Mouse (Mus musculus) spleen, postnatal 14 days (tissue): Measurements from ENCODE around the gene Dop1b.
"Not testable (repeated sequence)": the region's sequence is repeated elsewhere in the genome, so short reads cannot be mapped to it uniquely, and the experiment has no call there.

Experiments used
- DNase-seq, 2 experiments: peaks; one replicate each; pipeline ENCODE4 v3.0.0; 2021 to 2022; ENCODE audit warnings: low spot score in 2 of 2

The Dop1b gene

DNA sequence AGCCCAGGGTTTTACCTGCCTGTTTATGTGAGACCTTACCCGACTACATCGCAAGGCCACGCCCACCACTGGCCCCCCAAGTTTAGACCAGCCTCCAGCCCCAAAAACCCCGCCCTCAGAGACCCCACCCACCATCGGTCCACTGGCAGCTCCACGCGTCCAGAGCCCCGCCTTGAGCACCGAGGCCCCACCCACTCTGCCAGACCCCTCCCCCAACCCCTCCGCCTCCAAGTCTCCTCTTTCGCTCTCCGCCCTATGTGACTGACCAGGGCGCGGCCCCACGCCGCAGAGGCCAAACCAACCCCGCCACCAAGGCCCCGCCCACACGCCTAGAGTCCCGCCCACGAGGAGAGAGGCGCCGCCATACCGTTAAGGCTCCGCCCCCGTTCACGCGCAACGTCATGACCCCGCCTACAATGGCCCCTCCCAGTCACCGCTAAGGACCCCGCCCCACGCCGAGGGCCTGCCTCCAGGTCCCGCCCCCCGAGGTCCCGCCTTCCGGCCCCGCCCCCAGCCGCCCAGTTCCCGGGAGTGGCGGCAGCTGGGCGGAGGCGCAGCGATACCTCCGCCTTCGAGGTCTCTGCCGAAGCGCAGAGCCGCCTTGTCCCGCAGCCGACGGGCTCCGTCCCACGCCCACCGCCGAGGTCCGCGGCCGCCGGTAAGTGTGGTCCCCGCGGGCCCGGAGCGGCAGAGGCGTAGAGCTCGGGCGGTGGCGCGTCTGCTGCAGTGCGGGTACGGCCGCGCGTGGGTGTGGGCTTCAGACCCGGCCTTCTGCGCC lies at the start of gene Dop1b:
Gene Dop1b, plus strand, starts transcription at position 494 of the 778 bp plus-strand sequence.
- peak; percentile 100 for DNase-seq

- DNase-seq: no peak
Observed at GRCm38 (mm10) chr16:93667976-93668375, 43.7 kb upstream of the Dop1b start.

DNA sequence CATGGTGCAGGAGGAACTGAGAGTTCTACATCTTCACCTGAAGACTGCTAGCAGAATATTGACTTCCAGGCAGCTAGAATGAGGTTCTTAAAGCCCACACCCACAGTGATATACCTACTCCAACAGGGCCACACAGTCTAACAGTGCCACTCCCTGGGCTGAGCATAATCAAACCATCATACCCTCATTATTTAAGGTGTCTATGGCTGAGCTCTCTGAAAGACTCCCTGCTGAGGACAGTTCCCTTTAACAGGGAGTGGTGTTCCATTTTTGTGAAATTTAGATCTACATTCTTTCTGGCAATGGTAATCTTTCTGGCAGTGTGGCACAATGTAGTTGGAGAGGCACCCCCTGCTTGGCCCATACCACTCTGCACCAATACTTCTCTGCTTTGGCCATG lies 42.2 kb upstream of the Dop1b start:
- DNase-seq: no peak

- not testable (repeated sequence) for DNase-seq
Observed at GRCm38 (mm10) chr16:93670466-93670865, 41.2 kb upstream of the Dop1b start.

GRCm38 (mm10) chr16:93671064-93671463 lies 40.6 kb upstream of the Dop1b start:
- no peak for DNase-seq

DNA sequence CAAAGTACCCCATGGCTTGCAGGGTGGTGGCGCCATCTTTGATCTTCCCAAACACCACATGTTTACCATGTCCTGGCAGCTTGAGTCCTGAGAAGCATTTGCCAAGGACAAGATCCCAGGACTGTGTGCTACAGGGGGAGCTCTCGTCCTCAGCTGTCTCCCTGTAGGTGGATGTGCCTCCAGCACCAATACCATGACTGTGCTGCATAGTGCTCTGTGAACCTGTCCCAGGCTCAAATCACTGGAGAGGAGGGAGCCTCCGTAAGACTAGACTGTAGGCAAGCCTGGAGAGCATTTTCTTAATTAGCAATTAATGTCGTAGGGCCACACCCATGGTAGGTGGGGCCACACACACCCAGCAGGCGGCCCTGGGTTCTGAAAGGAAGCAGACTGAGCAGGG lies 35.3 kb upstream of the Dop1b start:
- DNase-seq: no peak

DNA sequence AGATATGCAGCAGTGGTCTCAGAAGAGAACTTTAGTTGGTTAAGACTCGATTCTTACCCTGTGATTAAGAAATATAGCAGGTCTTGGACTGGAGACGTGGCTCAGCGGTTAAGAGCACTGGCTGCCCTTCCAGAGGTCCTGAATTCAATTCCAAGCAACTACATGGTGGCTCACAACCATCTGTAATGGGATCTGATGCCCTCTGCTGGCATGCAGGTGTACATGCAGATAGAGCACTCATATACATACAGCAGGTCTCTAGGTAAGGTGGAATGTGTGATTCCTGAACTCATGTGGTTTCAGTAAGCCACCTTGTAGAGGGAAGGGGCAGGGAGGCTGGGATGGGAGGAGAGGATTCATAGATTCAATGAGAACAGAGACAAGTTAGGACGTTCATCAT lies 33.5 kb upstream of the Dop1b start:
- DNase-seq: no peak

GRCm38 (mm10) chr16:93679165-93679564 lies 32.5 kb upstream of the Dop1b start:
- no peak for DNase-seq

DNA sequence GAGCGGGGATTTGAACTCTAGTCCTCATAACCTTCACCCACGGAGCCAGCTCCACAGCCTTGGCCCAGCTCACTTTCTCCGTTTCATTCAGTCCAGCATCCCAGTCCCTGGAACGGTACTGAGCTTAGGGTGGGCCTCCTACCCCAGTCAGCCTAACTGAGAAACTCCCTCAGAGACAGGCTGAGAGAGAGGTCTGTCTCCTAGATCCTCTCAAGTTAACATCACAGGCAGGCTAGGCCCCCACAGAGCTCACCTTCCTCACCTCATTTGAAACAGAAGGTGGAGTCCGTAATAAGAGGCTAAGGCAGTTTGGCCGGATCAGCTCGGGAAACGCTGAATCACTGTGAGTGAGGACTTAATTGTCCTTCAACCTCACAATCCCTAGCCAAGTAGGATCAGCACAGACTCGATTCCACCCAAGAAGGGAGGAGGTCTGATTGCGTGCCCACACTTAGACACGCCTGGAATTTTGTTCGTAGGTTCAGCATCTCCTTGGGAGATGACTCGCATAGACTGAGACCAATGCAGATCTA lies 29.5 kb upstream of the Dop1b start:
- no peak for DNase-seq

DNA sequence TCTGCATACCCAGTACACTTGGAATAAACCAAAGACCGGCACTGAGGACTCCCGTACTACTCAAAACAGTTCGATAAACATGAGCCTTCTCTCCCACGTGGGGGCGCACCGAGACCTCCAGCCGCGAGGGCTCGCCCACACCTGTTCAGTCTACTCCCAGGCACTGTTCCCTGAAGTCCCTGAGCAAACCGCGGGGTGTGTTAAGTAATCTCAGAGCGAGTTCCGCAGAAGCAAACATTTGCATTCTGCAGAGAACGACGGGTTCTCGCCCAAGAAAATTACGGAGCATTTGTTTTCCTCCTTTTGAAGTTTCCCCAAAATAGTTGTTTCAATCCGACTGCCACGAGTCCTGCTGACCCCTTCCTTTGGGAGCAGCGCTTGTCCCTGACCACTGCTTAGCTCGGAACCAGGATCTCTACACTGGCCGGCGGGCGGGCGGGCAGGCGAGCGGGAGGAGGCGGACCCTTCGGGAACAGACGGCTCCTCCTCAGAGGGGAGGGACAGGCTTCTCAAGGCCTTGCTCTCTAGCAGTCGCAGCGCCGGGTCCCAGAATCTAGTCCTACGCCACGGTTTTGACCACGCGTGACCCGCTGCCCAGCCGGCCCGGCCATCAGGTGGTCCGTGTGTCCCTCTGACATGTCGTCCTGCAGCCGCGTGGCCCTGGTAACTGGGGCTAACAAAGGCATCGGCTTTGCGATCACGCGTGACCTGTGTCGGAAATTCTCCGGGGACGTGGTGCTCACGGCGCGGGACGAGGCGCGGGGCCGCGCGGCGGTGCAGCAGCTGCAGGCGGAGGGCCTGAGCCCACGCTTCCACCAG lies 28.8 kb upstream of the Dop1b start, which contains the start of gene Cbr3:
Gene Cbr3, plus strand, starts transcription at position 527 of the 819 bp plus-strand sequence.
- DNase-seq: peak; percentile 58 to 66

GRCm38 (mm10) chr16:93683508-93684236 lies 28.0 kb upstream of the Dop1b start:
- DNase-seq: no peak

DNA sequence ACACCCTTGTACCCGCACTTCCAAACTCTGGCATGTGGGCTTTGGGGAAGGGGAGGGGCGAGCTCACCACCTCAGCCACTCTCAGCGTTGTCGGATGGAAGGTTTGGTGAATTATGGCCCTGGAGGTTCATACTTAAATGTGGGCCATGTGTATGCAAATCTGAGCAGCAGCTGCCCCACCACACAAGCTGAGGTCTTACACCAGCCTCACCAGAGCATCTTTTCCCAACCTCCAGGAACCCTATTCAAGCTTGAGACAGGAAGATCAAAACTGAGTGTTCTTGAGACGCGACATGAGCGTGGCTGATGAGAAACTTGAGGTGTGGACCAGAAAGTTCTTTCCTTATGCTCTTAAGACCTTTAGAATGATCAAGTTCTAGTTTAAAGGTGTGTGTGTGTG lies 27.3 kb upstream of the Dop1b start:
- DNase-seq: no peak

DNA sequence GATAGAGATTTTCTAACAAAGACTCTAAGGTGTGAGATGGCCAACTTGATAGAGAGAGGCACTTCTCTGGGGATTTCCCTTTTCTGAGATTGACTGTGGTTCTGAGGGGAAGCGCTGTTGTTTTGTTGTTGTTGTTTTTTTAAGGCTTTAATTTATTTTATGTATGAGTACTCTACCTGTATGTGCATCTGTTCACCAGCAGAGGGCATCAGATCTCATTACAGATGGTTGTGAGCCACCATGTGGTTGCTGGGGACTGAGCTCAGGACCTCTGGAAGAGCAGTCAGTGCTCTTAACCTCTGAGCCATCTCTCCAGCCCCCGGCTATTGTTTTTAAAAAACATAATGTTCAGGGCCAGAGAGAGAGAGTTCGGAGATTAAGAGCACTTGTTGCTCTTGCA lies 25.9 kb upstream of the Dop1b start:
- DNase-seq: not testable (repeated sequence)

GRCm38 (mm10) chr16:93686421-93686820 lies 25.3 kb upstream of the Dop1b start:
- no peak for DNase-seq

DNA sequence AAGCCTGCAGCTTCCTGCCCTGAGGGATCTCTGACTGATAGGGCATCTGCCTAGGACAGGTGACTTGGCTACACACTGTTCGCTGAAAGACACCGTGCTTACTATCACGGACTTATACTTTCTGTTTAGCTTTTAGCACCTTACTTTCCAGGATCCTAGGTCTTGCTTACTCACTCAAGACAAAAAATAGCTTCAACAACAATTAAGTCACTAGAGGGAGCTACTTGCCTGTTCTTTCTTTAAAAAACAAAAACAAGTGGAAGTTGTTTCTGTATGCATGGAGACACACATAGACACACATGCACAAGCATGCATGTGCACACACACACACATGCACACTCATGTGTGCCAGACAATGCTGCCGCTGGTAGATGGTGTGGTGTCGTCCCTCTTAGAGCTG lies 24.8 kb upstream of the Dop1b start:
- no peak for DNase-seq

GRCm38 (mm10) chr16:93691206-93691841 lies 20.4 kb upstream of the Dop1b start:
- DNase-seq: no peak

- DNase-seq: no peak
Observed at GRCm38 (mm10) chr16:93692744-93693143, 19.0 kb upstream of the Dop1b start.

DNA sequence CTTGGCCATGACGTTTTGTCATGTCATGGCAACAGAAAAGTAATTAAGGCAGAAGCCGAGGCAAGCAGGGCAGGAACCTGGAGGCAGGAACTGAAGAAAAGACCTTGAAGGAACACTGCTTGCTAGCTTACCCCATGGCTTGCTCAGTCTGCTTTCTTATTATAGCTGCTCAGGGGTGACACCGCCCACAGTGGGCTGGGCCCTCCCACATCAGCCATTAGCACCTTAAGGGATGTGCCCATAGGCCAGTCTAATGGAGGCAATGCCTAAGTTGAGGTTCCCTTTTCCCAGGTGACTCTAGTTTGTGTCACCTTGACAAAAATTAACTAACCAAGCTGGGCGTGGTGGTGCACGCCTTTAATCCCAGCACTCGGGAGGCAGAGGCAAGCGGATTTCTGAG lies 4.6 kb upstream of the Dop1b start:
- no peak for DNase-seq

- DNase-seq: no peak
Observed at GRCm38 (mm10) chr16:93709217-93709616, 2.5 kb upstream of the Dop1b start.

DNA sequence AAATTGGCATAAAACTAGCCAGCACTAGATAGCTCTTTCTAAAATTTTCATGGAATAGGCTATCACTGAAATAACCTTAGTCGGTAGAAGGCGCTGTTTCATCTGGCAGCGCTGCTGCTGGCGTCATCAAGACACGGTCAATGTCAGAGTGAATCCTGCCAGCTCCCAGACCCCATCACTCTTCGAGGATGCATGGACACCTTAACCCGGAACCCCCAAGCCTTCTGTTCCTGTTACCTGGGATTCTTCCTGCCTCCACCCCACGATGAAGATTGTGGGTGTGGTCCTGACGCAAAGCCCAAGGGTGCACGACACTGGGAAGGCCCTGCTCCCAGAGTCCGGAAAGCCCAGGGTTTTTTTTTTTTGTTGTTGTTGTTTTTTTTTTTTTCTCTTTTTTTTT lies 780 bp upstream of the Dop1b start:
- DNase-seq: peak; percentile 30 to 61

DNA sequence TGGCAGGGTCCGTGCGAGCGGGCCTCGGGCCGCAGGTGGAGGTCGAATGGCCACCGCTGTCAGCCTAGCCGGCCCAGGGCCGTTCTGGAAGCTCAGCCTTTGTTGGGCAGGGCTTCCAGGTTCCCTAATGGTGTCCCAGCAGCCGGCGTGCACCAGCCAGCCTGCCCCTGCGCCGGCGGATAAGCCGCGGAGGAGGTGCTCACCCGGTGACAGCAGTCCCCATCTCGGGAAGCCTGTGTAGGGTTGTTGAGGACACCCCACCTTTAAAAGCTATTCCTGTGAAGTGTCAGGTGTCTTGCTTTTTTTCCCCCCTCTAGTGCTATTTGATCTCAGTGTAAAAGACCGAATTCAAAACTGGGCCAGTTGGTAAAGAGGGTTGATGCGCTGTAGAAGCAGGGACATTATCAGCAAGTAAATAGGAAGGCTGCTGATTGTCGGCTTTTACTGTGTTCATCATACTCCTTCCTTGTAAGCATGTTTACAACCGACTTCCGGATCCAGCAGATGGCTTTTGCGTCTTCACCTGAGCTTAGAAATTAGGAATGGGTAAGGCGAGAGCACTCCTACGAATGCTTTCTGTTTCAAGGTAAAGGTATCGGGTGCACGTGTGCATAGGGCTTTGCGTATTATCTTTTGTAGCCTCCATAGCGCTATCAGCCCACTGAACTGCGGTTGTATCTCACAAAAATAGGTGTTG lies 633 bp downstream of the Dop1b start:
- peak; percentile 32 to 53 for DNase-seq
